In genomic region chr9:50240923-50241322, GRCm38 (mm10) we compare ENCODE assay signal across 21 mouse cellular contexts.
A peak's percentile ranks its signal among the peaks of the same experiment; 100 is the strongest.
DNase-seq lines count a peak whose midpoint lies in the region; ATAC-seq and TF ChIP-seq lines count a peak whose summit lies in the region.
"Had no signal": no experiment of that assay in that cellular context is flagged by ENCODE, and none has a peak within 500 bp of the region (broad histone marks: within the 10 kb centered on the region; RNA-seq: fewer than 3 reads in every experiment).

No protein-coding gene starts in this region.

- H3K4me1 ChIP-seq in neural tube, embryonic 13.5 days (replicated peaks): peaks cover 52% of the 10 kb centered on the region
- peaks cover 35% of the 10 kb centered on the region for H3K4me1 ChIP-seq in forebrain, embryonic 16.5 days (replicated peaks; ENCODE audit: control insufficient read depth, insufficient read depth, low read length)
- H3K4me1 ChIP-seq in liver, embryonic 11.5 days (replicated peaks; ENCODE audit: control insufficient read depth, insufficient read depth, low read length): no peaks in the 10 kb centered on the region

- DNase-seq in heart, adult 11 months: peak; percentile 88
- DNase-seq in heart, postnatal 10 days: no peak
- no peak for DNase-seq in neural tube, embryonic 10.5 days (ENCODE audit: extremely low spot score, low spot score)
- no peak for DNase-seq in gastrocnemius, adult 2 months
- DNase-seq in liver, embryonic 11.5 days (ENCODE audit: low spot score): no peak
- DNase-seq: adrenal gland, postnatal 36 days; B cell, adult 2 months; cerebellum, postnatal 14 days; heart, postnatal 4 days; kidney, postnatal 25 days had no signal

- no peak for ATAC-seq in neural tube, embryonic 13.5 days (ENCODE audit: low read depth)
- ATAC-seq in forebrain, embryonic 16.5 days: peak; percentile 61
- ATAC-seq in liver, embryonic 11.5 days (replicated peaks; ENCODE audit: low FRiP score): no peak
- ATAC-seq: activated CD4-positive, CD25-positive, alpha-beta regulatory T cell, adult 4 months; intestine, postnatal 0 days; lung, postnatal 0 days; Patski had no signal

- no peak for TF ChIP-seq CTCF in gastrocnemius, adult 2 months (IDR thresholded peaks at IDR 0.05)

- no peaks in the 10 kb centered on the region for H3K27me3 ChIP-seq in neural tube, embryonic 13.5 days
- H3K27me3 ChIP-seq in forebrain, embryonic 16.5 days (replicated peaks; ENCODE audit: control insufficient read depth, insufficient read depth, low read length): no peaks in the 10 kb centered on the region
- no peaks in the 10 kb centered on the region for H3K27me3 ChIP-seq in liver, embryonic 11.5 days (replicated peaks; ENCODE audit: control insufficient read depth, insufficient read depth, low read length)
- H3K27me3 ChIP-seq: embryonic facial prominence, embryonic 12.5 days; heart, embryonic 13.5 days; limb, embryonic 12.5 days had no signal

- H3K9me3 ChIP-seq in neural tube, embryonic 13.5 days: no peaks in the 10 kb centered on the region
- no peaks in the 10 kb centered on the region for H3K9me3 ChIP-seq in forebrain, embryonic 16.5 days (ENCODE audit: control insufficient read depth, low read length)
- H3K9me3 ChIP-seq in liver, embryonic 11.5 days (ENCODE audit: control insufficient read depth, low read length): no peaks in the 10 kb centered on the region
- H3K9me3 ChIP-seq: embryonic facial prominence, embryonic 12.5 days; heart, embryonic 13.5 days; limb, embryonic 12.5 days had no signal

- WGBS in neural tube, embryonic 13.5 days: 39% methylated on average over 8 of the region's 8 CpGs
- WGBS in forebrain, embryonic 16.5 days: 13% methylated on average over 8 of the region's 8 CpGs
- 54% methylated on average over 8 of the region's 8 CpGs for WGBS in liver, embryonic 11.5 days

- no peak overlapping the region for H3K4me2 ChIP-seq in neural tube, embryonic 13.5 days
- H3K4me2 ChIP-seq in forebrain, embryonic 16.5 days (ENCODE audit: low read length): no peak overlapping the region
- H3K4me2 ChIP-seq in liver, embryonic 11.5 days: no peak overlapping the region
- H3K4me2 ChIP-seq: embryonic facial prominence, embryonic 12.5 days; heart, embryonic 13.5 days; limb, embryonic 12.5 days had no signal

- intact Hi-C loops in heart, postnatal 10 days (cut with DNase I): no loop called here
- intact Hi-C loops in gastrocnemius, adult 2 months (cut with DNase I): no loop called here

- H3K27ac ChIP-seq in neural tube, embryonic 13.5 days (replicated peaks): peak overlapping the region; percentile 15; the same call in 1 of the 2 replicates
- peak overlapping the region; percentile 33; the same call in 1 of the 2 replicates for H3K27ac ChIP-seq in forebrain, embryonic 16.5 days (ENCODE audit: low read length)
- H3K27ac ChIP-seq in gastrocnemius, adult 2 months: no peak overlapping the region
- H3K27ac ChIP-seq in liver, embryonic 11.5 days (ENCODE audit: low read depth, low read length): no peak overlapping the region
- H3K27ac ChIP-seq: embryonic facial prominence, embryonic 12.5 days; heart, embryonic 13.5 days; left cerebral cortex, adult 2 months; limb, embryonic 12.5 days; liver, embryonic 14.5 days had no signal

- no peak overlapping the region for H3K9ac ChIP-seq in neural tube, embryonic 13.5 days
- no peak overlapping the region for H3K9ac ChIP-seq in forebrain, embryonic 16.5 days (replicated peaks; ENCODE audit: low read depth, low read length)
- no peak overlapping the region for H3K9ac ChIP-seq in liver, embryonic 11.5 days (ENCODE audit: low read depth, low read length)
- H3K9ac ChIP-seq: embryonic facial prominence, embryonic 12.5 days; heart, embryonic 13.5 days; limb, embryonic 12.5 days; liver, embryonic 14.5 days had no signal

- H3K36me3 ChIP-seq in neural tube, embryonic 13.5 days: no peaks in the 10 kb centered on the region
- no peaks in the 10 kb centered on the region for H3K36me3 ChIP-seq in forebrain, embryonic 16.5 days (ENCODE audit: control insufficient read depth, insufficient read depth)
- no peaks in the 10 kb centered on the region for H3K36me3 ChIP-seq in liver, embryonic 11.5 days (ENCODE audit: control insufficient read depth, insufficient read depth, low read length)
- H3K36me3 ChIP-seq: embryonic facial prominence, embryonic 12.5 days; heart, embryonic 13.5 days; limb, embryonic 12.5 days had no signal

- no peak overlapping the region for H3K4me3 ChIP-seq in neural tube, embryonic 13.5 days
- no peak overlapping the region for H3K4me3 ChIP-seq in forebrain, embryonic 16.5 days (replicated peaks; ENCODE audit: low read length)
- H3K4me3 ChIP-seq in gastrocnemius, adult 2 months: no peak overlapping the region
- H3K4me3 ChIP-seq in liver, embryonic 11.5 days (ENCODE audit: low read depth, low read length): no peak overlapping the region
- H3K4me3 ChIP-seq: embryonic facial prominence, embryonic 12.5 days; heart, embryonic 13.5 days; left cerebral cortex, adult 2 months; limb, embryonic 12.5 days had no signal

Comparison
In these comparisons a context has a peak if more than half of its experiments do, and no peak if none do; other contexts are left out.
1. H3K27ac ChIP-seq: peak in neural tube, embryonic 13.5 days (single experiment) and forebrain, embryonic 16.5 days (single experiment); none in gastrocnemius, adult 2 months (single experiment) and liver, embryonic 11.5 days (single experiment).